Mouse (Mus musculus): Measurements from ENCODE around the gene Ott. TPM values are rescaled to one million over a fixed set of nuclear protein-coding genes. Genes with fewer than 3 reads are reported as not detected.
"Not testable (repeated sequence)": the region's sequence is repeated elsewhere in the genome, so short reads cannot be mapped to it uniquely, and the experiment has no call there.

Ott gene
- polyA plus RNA-seq (2015; fragmentation: Nextera tagmentation; extraction: Ambion mirVana), result not detected in 2 replicates

- H3K4me2 ChIP-seq (ENCODE audit: low read length); H3K27ac ChIP-seq (ENCODE audit: low read depth, low read length); H3K27me3 ChIP-seq (replicated peaks; ENCODE audit: control insufficient read depth, insufficient read depth, low read length): not testable (repeated sequence)
Measured at GRCm38 (mm10) chrX:149073982-149074381, at the start of gene Ott. Gene Ott (plus strand): TSS chrX:149074282.

More at GRCm38 (mm10) chrX:149073982-149074381, at the start of gene Ott:
- not testable (repeated sequence) for H3K9ac ChIP-seq (ENCODE audit: low read depth, low read length); ATAC-seq; H3K4me1 ChIP-seq (ENCODE audit: control insufficient read depth, insufficient read depth, low read depth, low read length); H3K9me3 ChIP-seq (ENCODE audit: control insufficient read depth, low read length); H3K4me3 ChIP-seq (ENCODE audit: low read length); H3K36me3 ChIP-seq (ENCODE audit: control insufficient read depth, insufficient read depth, low read length)
- no CpG with 5 or more reads among the region's 5 CpGs for WGBS

Other genes with a start within 250 kb of the Ott start
- not detected in 2 replicates for gene Luzp4, start 216.6 kb upstream of the Ott start, polyA plus RNA-seq (2015; fragmentation: Nextera tagmentation; extraction: Ambion mirVana)
- not detected in 2 replicates for gene Gm15093, start 198.1 kb downstream of the Ott start, polyA plus RNA-seq (2015; fragmentation: Nextera tagmentation; extraction: Ambion mirVana)